25 mouse cellular contexts compared by ENCODE assay signal in the genomic region with DNA sequence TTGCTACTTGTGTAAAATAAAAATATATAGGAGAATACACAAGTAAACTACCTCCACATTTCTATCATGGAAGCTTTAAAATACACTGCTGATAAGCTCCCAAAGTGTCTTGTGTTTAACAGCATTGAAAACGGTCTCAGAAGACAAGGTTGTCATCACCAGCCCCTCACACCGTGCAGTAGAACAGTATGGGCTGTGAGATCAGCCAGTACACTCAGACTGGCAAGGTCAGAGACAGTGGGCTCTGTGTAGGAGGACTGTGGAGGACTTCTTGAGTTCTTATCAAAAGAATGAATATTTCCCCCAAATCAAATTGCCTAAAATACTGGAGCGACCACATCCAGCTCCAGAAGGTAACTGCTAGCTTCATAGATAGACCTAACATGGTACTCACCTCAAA. TPM values are rescaled to one million over a fixed set of nuclear protein-coding genes. Genes with fewer than 3 reads are reported as not detected.
DNase-seq lines count a peak whose midpoint lies in the region; ATAC-seq and TF ChIP-seq lines count a peak whose summit lies in the region.
"Had no signal": no experiment of that assay in that cellular context is flagged by ENCODE, and none has a peak within 500 bp of the region (broad histone marks: within the 10 kb centered on the region; RNA-seq: fewer than 3 reads in every experiment).

No protein-coding gene starts in this region.

- no peak overlapping the region for H3K4me2 ChIP-seq in heart, embryonic 12.5 days
- H3K4me2 ChIP-seq in liver, postnatal 0 days (ENCODE audit: low read depth, low read length): no peak overlapping the region
- no peak overlapping the region for H3K4me2 ChIP-seq in liver, embryonic 11.5 days
- H3K4me2 ChIP-seq: embryonic facial prominence, embryonic 15.5 days; forebrain, embryonic 12.5 days; limb, embryonic 12.5 days; midbrain, embryonic 13.5 days had no signal

- peak overlapping the region; percentile 52; the same call in 1 of the 2 replicates for H3K27ac ChIP-seq in heart, embryonic 12.5 days (ENCODE audit: poor library complexity, severe bottlenecking)
- H3K27ac ChIP-seq in liver, postnatal 0 days (ENCODE audit: low read depth): 0 out of 2 replicates have a peak overlapping the region, but pooled peaks have one; percentile 65
- no peak overlapping the region for H3K27ac ChIP-seq in liver, embryonic 11.5 days (ENCODE audit: low read depth, low read length)
- peak overlapping the region; percentile 77; the same call in 1 of the 2 replicates for H3K27ac ChIP-seq in bone marrow, adult 2 months (ENCODE audit: control insufficient read depth, insufficient read depth, low read depth, low read length, poor library complexity)
- H3K27ac ChIP-seq: embryonic facial prominence, embryonic 10.5 days; embryonic facial prominence, embryonic 15.5 days; forebrain, embryonic 12.5 days; limb, embryonic 12.5 days; midbrain, embryonic 13.5 days had no signal

- ATAC-seq in heart, embryonic 12.5 days (ENCODE audit: insufficient number of reproducible peaks, low FRiP score): peak; percentile 80; the same call in 1 of the 2 replicates
- ATAC-seq in liver, postnatal 0 days: no peak
- no peak for ATAC-seq in liver, embryonic 11.5 days (replicated peaks; ENCODE audit: low FRiP score)
- ATAC-seq: hindbrain, embryonic 16.5 days; intestine, postnatal 0 days; midbrain, embryonic 13.5 days had no signal

- H3K9ac ChIP-seq in heart, embryonic 12.5 days: no peak overlapping the region
- no peak overlapping the region for H3K9ac ChIP-seq in liver, postnatal 0 days (replicated peaks)
- H3K9ac ChIP-seq in liver, embryonic 11.5 days (ENCODE audit: low read depth, low read length): no peak overlapping the region
- H3K9ac ChIP-seq: embryonic facial prominence, embryonic 15.5 days; forebrain, embryonic 12.5 days; limb, embryonic 12.5 days; midbrain, embryonic 13.5 days had no signal

- H3K9me3 ChIP-seq in heart, embryonic 12.5 days (replicated peaks): 0 out of 2 replicates have a peak, but pooled peaks cover 5% of the 10 kb centered on the region
- peaks cover 3% of the 10 kb centered on the region for H3K9me3 ChIP-seq in liver, postnatal 0 days (ENCODE audit: low read length)
- 0 out of 2 replicates have a peak, but pooled peaks cover 3% of the 10 kb centered on the region for H3K9me3 ChIP-seq in liver, embryonic 11.5 days (ENCODE audit: control insufficient read depth, low read length)

- no peak for DNase-seq in heart, adult 8-10 months (ENCODE audit: low spot score)
- no peak for DNase-seq in liver, postnatal 0 days
- DNase-seq in liver, embryonic 11.5 days (ENCODE audit: low spot score): no peak
- DNase-seq in cerebellum, adult 9-11 months: no peak
- DNase-seq in left cerebral cortex, postnatal 14 days (ENCODE audit: low spot score in 2 of 2): no peak
- DNase-seq: adrenal gland, postnatal 25 days; cerebellum, adult 2 months; cerebellum, postnatal 25 days; gastrocnemius, postnatal 25 days; kidney, adult 9 months; kidney, postnatal 10 days; retina, postnatal 1 day; right cerebral cortex, postnatal 14 days; thymus, postnatal 25 days had no signal

- TF ChIP-seq POLR2A in bone marrow, adult 2 months (IDR thresholded peaks at IDR 0.05; ENCODE audit: borderline replicate concordance, control insufficient read depth, low read depth, low read length): no peak

- no peak for TF ChIP-seq EP300 in liver, postnatal 0 days (IDR thresholded peaks at IDR 0.05; ENCODE audit: low read depth)

- H3K4me3 ChIP-seq in heart, embryonic 12.5 days: no peak overlapping the region
- no peak overlapping the region for H3K4me3 ChIP-seq in liver, postnatal 0 days (ENCODE audit: low read depth, low read length)
- H3K4me3 ChIP-seq in liver, embryonic 11.5 days (ENCODE audit: low read depth, low read length): no peak overlapping the region
- H3K4me3 ChIP-seq in bone marrow, adult 2 months (replicated peaks; ENCODE audit: control insufficient read depth, low read depth, low read length): no peak overlapping the region
- H3K4me3 ChIP-seq: embryonic facial prominence, embryonic 10.5 days; embryonic facial prominence, embryonic 15.5 days; forebrain, embryonic 12.5 days; limb, embryonic 12.5 days; midbrain, embryonic 13.5 days had no signal

- H3K36me3 ChIP-seq in heart, embryonic 12.5 days: peaks cover 6% of the 10 kb centered on the region
- no peaks in the 10 kb centered on the region for H3K36me3 ChIP-seq in liver, postnatal 0 days (replicated peaks; ENCODE audit: insufficient read depth, low read length)
- H3K36me3 ChIP-seq in liver, embryonic 11.5 days (ENCODE audit: control insufficient read depth, insufficient read depth, low read length): peaks cover 4% of the 10 kb centered on the region

- H3K27me3 ChIP-seq in heart, embryonic 12.5 days (replicated peaks): no peaks in the 10 kb centered on the region
- H3K27me3 ChIP-seq in liver, postnatal 0 days (ENCODE audit: insufficient read depth, low read length): no peaks in the 10 kb centered on the region
- H3K27me3 ChIP-seq in liver, embryonic 11.5 days (replicated peaks; ENCODE audit: control insufficient read depth, insufficient read depth, low read length): no peaks in the 10 kb centered on the region
- H3K27me3 ChIP-seq: embryonic facial prominence, embryonic 15.5 days; forebrain, embryonic 12.5 days; limb, embryonic 12.5 days; midbrain, embryonic 13.5 days had no signal

- WGBS in heart, embryonic 12.5 days: 24% methylated on average over 3 of the region's 3 CpGs
- 71% methylated on average over 3 of the region's 3 CpGs for WGBS in liver, postnatal 0 days (ENCODE audit: insufficient replicate concordance)
- WGBS in liver, embryonic 11.5 days: 79% methylated on average over 3 of the region's 3 CpGs
- 84% methylated on average over 3 of the region's 3 CpGs for WGBS in bone marrow, adult 2 months

- no peak for TF ChIP-seq CTCF in liver, postnatal 0 days (IDR thresholded peaks at IDR 0.05; ENCODE audit: low read depth)
- TF ChIP-seq CTCF in bone marrow, adult 2 months (IDR thresholded peaks at IDR 0.05; ENCODE audit: control insufficient read depth, insufficient read depth, low read length): no peak

- peaks cover 16% of the 10 kb centered on the region for H3K4me1 ChIP-seq in heart, embryonic 12.5 days (replicated peaks)
- peaks cover 7% of the 10 kb centered on the region for H3K4me1 ChIP-seq in liver, postnatal 0 days (ENCODE audit: insufficient read depth)
- H3K4me1 ChIP-seq in liver, embryonic 11.5 days (replicated peaks; ENCODE audit: control insufficient read depth, insufficient read depth, low read length): no peaks in the 10 kb centered on the region
- peaks cover 12% of the 10 kb centered on the region for H3K4me1 ChIP-seq in bone marrow, adult 2 months (ENCODE audit: control insufficient read depth, insufficient read depth, low read length)
- H3K4me1 ChIP-seq: embryonic facial prominence, embryonic 10.5 days; forebrain, embryonic 12.5 days; limb, embryonic 12.5 days; midbrain, embryonic 13.5 days had no signal

- intact Hi-C loops in left cerebral cortex, postnatal 14 days (cut with DNase I): no loop called here

RNA-seq across cellular contexts. Expression of gene Gpr18, which starts 24.0 kb away (rescaled TPM):
- 0.17 and 0.29 TPM in 2 replicates for polyA plus RNA-seq in heart, embryonic 12.5 days (2016; fragmentation: Nextera tagmentation; extraction: Ambion mirVana)
- under 1 TPM in 3 of 4 experiments, not detected in 1; 0.16 to 0.23 (median 0.19) TPM for total RNA-seq in heart, adult 8-10 months (2022)
- polyA plus RNA-seq in liver, postnatal 0 days (2015; fragmentation: Nextera tagmentation; extraction: Ambion mirVana): 0.78 and 0.81 TPM in 2 replicates
- polyA plus RNA-seq in liver, embryonic 11.5 days (2014; fragmentation: Nextera tagmentation; extraction: Ambion mirVana): not detected in 2 replicates
- polyA plus RNA-seq in bone marrow, adult 2 months (2011; ENCODE audit: insufficient read depth, insufficient read length, low replicate concordance, missing spikeins): 2.8 and 3.4 TPM in 2 replicates
- total RNA-seq in left cerebral cortex, postnatal 14 days (2021): not detected
- total RNA-seq: gastrocnemius, postnatal 25 days; left cerebral cortex, adult 18-20 months; left cerebral cortex, postnatal 25 days had no signal
- polyA plus RNA-seq: cerebellum, adult 2 months had no signal

RNA-seq across cellular contexts. Expression of gene Gpr183, which starts 25.4 kb away (rescaled TPM):
- polyA plus RNA-seq in heart, embryonic 12.5 days (2016; fragmentation: Nextera tagmentation; extraction: Ambion mirVana): 1.6 and 1.7 TPM in 2 replicates
- 1 to 10 TPM in 3 of 4 experiments, under 1 TPM in 1; 0.87 to 1.7 (median 1.1) TPM for total RNA-seq in heart, adult 8-10 months (2022)
- 0.94 and 0.95 TPM in 2 replicates for polyA plus RNA-seq in liver, postnatal 0 days (2015; fragmentation: Nextera tagmentation; extraction: Ambion mirVana)
- 3.2 and 3.9 TPM in 2 replicates for polyA plus RNA-seq in liver, embryonic 11.5 days (2014; fragmentation: Nextera tagmentation; extraction: Ambion mirVana)
- polyA plus RNA-seq in bone marrow, adult 2 months (2011; ENCODE audit: insufficient read depth, insufficient read length, low replicate concordance, missing spikeins): 0.83 and 1.5 TPM in 2 replicates
- under 1 TPM; 0.66 to 0.91 TPM for total RNA-seq in left cerebral cortex, postnatal 14 days (2021)
